Comparison of ENCODE assay signal across 8 mouse cellular contexts in genomic region chr9:64020171-64020605, GRCm38 (mm10). TPM values are rescaled to one million over a fixed set of nuclear protein-coding genes. Genes with fewer than 3 reads are reported as not detected.
A peak's percentile ranks its signal among the peaks of the same experiment; 100 is the strongest.
DNase-seq lines count a peak whose midpoint lies in the region; ATAC-seq and TF ChIP-seq lines count a peak whose summit lies in the region.

No protein-coding gene starts in this region.

- DNase-seq in spleen, adult 2 months (ENCODE audit: low read depth in 1 of 2, low spot score in 2 of 2) = no peak
- DNase-seq in spleen, adult 12 weeks (ENCODE audit: low spot score) = no peak
- peak; percentile 64 for DNase-seq in embryo, embryonic 11 days
- peak; percentile 40 for DNase-seq in liver
- DNase-seq in naive thymus-derived CD4-positive, alpha-beta T cell, adult 2 months (ENCODE audit: low read depth) = peak; percentile 42
- DNase-seq in left cerebral cortex, postnatal 25 days (ENCODE audit: low spot score in 2 of 2) = no peak
- no peak for DNase-seq in spleen, postnatal 14 days (ENCODE audit: low spot score in 2 of 2)

- H3K4me3 ChIP-seq in spleen, adult 2 months (ENCODE audit: extremely low read depth, insufficient read depth, insufficient read length) = peak overlapping the region; percentile 55; the same call in 1 of the 2 replicates
- H3K4me3 ChIP-seq in heart, embryonic 15.5 days = peak overlapping the region; percentile 83

- peaks cover 11% of the 10 kb centered on the region for H3K4me1 ChIP-seq in spleen, adult 2 months (ENCODE audit: control insufficient read depth, insufficient read depth, insufficient read length)
- H3K4me1 ChIP-seq in heart, embryonic 15.5 days (replicated peaks) = peaks cover 57% of the 10 kb centered on the region

- H3K27me3 ChIP-seq in spleen, adult 2 months (ENCODE audit: control insufficient read depth, insufficient read depth, low read length) = peaks cover 31% of the 10 kb centered on the region
- H3K27me3 ChIP-seq in heart, embryonic 15.5 days = no peaks in the 10 kb centered on the region

- TF ChIP-seq CTCF in spleen, adult 2 months (IDR thresholded peaks at IDR 0.05; ENCODE audit: extremely low read depth, insufficient read depth, insufficient read length, insufficient replicate concordance) = no peak

- peak overlapping the region; percentile 84 for H3K4me2 ChIP-seq in heart, embryonic 15.5 days

- 0 out of 2 replicates have a peak overlapping the region, but pooled peaks have one; percentile 11 for H3K27ac ChIP-seq in spleen, adult 2 months (ENCODE audit: insufficient read depth, low read length)
- peak overlapping the region; percentile 95 for H3K27ac ChIP-seq in heart, embryonic 15.5 days

- H3K36me3 ChIP-seq in spleen, adult 2 months (ENCODE audit: control insufficient read depth, insufficient read depth, low read length) = no peaks in the 10 kb centered on the region
- 0 out of 2 replicates have a peak, but pooled peaks cover 3% of the 10 kb centered on the region for H3K36me3 ChIP-seq in heart, embryonic 15.5 days

- no peak for ATAC-seq in heart, embryonic 15.5 days (replicated peaks; ENCODE audit: insufficient number of reproducible peaks, insufficient read depth, low FRiP score, low read depth)

- peak overlapping the region; percentile 96 for H3K9ac ChIP-seq in heart, embryonic 15.5 days

- no peak for TF ChIP-seq POLR2A in spleen, adult 2 months (IDR thresholded peaks at IDR 0.05; ENCODE audit: low read depth, low read length)

- 3% methylated on average over 50 of the region's 50 CpGs for WGBS in spleen, adult 2 months
- WGBS in heart, embryonic 15.5 days = under 1% methylated on average over 50 of the region's 50 CpGs

- intact Hi-C loops in left cerebral cortex, postnatal 25 days (cut with DNase I) = loop anchor here (2.0 kb wide), 1 partner anchor 61 kb away; no protein-coding TSS in a partner anchor

- no peaks in the 10 kb centered on the region for H3K9me3 ChIP-seq in heart, embryonic 15.5 days (replicated peaks)

RNA-seq across cellular contexts. Expression of gene Smad6, which starts 1.7 kb away (rescaled TPM):
- 6.2 and 9.7 TPM in 2 replicates for polyA plus RNA-seq in spleen, adult 2 months (2012; rRNA removed)
- 16.4 and 19.8 TPM in 2 replicates for polyA plus RNA-seq in heart, embryonic 15.5 days (2015; fragmentation: Nextera tagmentation; extraction: Ambion mirVana)
- total RNA-seq in left cerebral cortex, postnatal 25 days (2021) = 1 to 10 TPM; 1.4 to 2.2 TPM

Comparison
In these comparisons a context has a peak if more than half of its experiments do, and no peak if none do; other contexts are left out.
1. DNase-seq: peak in embryo, embryonic 11 days (single experiment), liver (single experiment) and naive thymus-derived CD4-positive, alpha-beta T cell, adult 2 months (single experiment); none in spleen, adult 2 months (0 of 2), spleen, adult 12 weeks (single experiment), left cerebral cortex, postnatal 25 days (0 of 2) and spleen, postnatal 14 days (0 of 2).